Mouse (Mus musculus) mesoderm, embryonic 11.5 days (tissue): ENCODE measurements around the gene Rab22a.
A peak's percentile ranks its signal among the peaks of the same experiment; 100 is the strongest.
"Not testable (repeated sequence)": the region's sequence is repeated elsewhere in the genome, so short reads cannot be mapped to it uniquely, and the experiment has no call there.

Experiments
- DNase-seq: peaks from one replicate; pipeline ENCODE4 v3.0.0-alpha.2; 2012; ENCODE audit warnings: low read depth, low spot score

The Rab22a gene

GRCm38 (mm10) chr2:173659057-173659925, at the start of gene Rab22a:
TSS of gene Rab22a (plus strand) at chr2:173659760.
- peak; percentile 99 for DNase-seq

GRCm38 (mm10) chr2:173615378-173616081, 44.0 kb upstream of the Rab22a start:
- no peak for DNase-seq

- DNase-seq = no peak
These were observed 43.4 kb upstream of the Rab22a start for GRCm38 (mm10) chr2:173616156-173616555.

GRCm38 (mm10) chr2:173619132-173619531, 40.4 kb upstream of the Rab22a start:
- DNase-seq = no peak

DNA sequence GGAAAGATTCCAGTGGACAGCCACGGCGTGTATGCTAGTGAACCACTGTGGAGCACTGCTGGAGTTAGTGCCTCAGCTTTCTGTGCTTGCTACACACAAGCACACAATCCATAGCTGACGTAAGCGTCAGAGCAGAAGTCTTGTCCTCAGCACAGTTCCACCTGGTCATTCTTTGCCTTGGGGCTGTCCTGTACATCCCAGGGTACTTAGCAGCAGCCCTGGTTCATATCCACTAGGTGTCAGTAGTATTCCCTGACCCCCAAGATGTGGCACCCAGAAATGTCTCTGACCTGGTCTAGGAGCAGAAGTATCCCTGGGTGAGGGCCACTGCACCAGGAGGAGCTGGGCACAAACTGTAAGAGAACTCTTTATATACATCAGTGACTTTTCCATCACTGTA, 38.9 kb upstream of the Rab22a start:
- no peak for DNase-seq

DNA sequence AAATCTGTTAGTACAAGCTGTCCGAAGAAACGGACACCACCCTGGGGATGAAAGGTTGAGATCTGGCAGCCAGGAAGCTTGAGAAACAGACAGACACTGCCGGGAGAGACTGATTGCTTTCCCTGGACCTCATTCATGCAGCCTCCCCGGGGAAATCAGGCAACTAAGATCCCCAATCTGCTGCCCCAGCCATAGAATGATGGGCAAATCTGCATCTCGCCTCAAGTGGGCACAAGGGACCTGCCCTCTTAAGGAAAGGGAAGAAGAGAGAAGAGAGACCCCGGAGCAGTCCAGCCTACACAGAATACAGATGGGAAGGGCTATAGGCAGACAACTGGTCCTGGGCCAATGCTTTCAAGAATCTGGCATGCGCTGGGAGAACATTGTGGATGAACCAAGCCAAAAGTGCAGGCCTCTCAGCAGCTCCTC, 37.4 kb upstream of the Rab22a start:
- peak; percentile 48 for DNase-seq

GRCm38 (mm10) chr2:173624667-173625066, 34.9 kb upstream of the Rab22a start:
- DNase-seq = no peak

GRCm38 (mm10) chr2:173625786-173626185, 33.8 kb upstream of the Rab22a start:
- no peak for DNase-seq

DNA sequence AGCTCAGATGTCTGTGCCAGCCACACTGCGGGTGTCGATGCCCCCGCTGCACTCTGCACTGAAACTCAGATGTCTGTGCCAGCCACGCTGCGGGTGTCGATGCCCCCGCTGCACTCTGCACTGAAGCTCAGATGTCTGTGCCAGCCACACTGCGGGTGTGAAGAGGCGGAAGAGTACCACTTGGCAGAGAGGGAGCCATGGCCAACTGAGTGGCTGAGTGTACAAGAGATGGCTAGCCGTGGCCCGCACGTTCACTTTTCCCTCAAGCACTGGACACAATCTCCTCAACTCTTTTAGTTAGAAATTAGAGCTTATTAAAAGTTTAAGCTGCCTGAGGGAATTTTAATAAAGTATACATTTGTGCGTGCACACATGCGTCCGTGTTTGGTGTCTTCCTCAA, 25.5 kb upstream of the Rab22a start:
- DNase-seq = not testable (repeated sequence)

DNA sequence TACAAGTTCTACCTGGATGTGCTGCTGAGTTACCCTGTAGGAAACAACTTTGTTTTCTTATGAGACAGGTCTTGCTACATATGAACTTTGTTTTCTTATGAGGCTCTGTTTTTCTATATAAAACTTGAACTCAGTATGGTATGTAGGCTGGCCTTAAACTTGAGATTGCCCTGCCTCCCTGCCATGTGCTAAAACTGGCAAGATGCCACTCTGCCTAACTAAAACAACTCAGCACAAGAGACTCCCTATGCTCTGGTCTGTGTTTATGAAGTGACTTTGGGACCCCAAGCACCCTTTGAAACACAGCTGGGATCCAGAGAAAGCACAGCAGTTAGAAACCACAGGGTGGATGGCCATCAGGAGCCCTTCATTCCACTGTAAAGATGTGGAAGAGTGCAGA, 18.2 kb upstream of the Rab22a start:
- DNase-seq = no peak

- no peak for DNase-seq
These were observed 17.1 kb upstream of the Rab22a start for GRCm38 (mm10) chr2:173642262-173642999.

DNA sequence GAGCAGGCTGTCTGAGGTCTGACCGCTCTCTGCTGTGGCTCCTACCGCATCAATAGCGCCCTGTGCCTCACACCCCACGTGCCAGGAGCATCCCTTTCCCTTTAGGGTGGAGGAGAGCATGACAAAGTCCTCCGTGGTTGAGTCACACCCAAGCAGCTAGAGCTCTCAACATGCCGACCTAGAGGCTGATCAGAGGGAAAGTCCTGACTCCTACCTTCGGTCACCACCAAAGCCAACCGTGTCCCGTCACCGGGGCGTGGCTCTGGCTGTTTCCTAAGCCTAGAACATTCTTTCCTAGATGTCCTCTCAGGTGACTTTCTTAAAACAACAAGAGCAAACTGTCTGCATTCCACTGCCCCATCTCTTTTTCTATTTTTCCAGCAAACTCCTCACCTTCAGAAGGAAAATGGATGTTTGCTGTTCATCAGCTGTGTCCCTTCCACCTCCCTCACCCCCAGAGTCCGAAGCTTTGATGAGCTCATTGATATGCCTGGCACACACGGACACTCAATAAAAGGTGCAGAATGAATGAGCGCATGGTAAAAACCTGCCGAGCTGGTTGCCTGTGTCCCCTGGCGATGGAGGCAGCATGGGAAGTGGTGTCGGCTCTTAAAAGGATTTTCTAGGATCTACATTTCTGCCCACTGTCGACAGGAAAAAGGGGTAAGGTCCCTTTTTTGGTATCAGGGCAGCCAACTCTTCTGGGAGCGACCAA, 12.2 kb upstream of the Rab22a start:
- DNase-seq = no peak

GRCm38 (mm10) chr2:173649762-173650161, 9.8 kb upstream of the Rab22a start:
- peak; percentile 23 for DNase-seq

DNA sequence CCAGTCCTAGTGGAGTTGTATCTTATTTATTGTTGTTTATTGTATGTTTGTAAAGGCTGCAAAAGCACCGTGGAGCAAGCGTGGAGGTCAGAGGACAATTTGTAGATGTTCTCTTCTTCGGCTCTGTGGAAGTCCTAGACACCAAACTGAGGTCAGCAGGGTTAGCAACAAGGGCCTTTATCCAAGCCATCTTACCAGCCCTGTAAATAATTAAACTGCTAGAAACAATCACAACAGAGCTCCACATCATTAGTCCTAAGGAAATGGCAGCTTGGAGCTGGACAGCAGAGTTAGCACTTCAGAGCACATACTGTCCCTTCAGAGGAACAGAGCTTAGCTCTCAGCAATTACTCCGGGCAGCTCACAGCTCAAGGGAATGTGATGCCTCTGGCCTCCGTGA, 6.0 kb upstream of the Rab22a start:
- DNase-seq = no peak

DNA sequence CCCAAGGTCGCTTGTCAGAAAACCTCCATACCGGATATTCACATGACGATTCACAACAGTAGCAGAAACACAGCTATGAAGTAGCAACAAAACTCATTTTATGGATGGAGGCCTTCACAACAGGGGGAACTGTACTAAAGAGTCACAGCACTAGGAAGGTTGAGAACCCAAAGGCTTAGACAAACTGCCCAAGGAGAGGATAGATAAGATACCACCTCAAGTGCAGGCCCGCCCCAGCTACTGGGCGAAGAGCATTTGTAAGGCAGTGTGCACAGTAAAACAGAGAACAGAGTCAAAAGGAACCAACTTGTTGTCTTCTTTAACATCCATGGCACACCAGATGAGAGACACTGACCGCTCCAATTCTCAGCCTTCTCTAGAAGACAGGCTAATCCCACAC, 1.8 kb upstream of the Rab22a start:
- DNase-seq = no peak

DNA sequence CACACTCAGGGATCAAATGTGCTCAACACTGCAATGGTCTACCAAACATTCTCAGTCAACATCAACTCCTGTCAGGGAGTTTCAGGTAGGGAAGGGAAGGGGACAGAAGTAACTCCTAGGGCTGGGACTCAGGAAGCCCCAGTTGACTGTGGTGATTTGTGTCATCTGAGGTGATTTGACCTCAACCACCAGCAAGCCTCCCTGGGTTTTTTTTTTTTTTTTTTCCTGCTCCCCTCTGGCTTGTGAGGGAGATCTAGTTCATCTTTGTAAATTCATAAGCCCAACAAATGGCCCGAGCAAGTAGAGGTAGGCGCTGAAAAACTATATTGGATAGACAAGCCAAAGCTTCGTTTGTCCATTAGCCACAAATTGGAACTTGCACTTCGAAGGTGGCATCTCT, 1.0 kb upstream of the Rab22a start:
- DNase-seq = no peak

GRCm38 (mm10) chr2:173659926-173660684, 545 bp downstream of the Rab22a start:
- DNase-seq = no peak

GRCm38 (mm10) chr2:173662255-173662950, 2.8 kb downstream of the Rab22a start:
- no peak for DNase-seq

GRCm38 (mm10) chr2:173664736-173665135, 5.2 kb downstream of the Rab22a start:
- DNase-seq = no peak

DNA sequence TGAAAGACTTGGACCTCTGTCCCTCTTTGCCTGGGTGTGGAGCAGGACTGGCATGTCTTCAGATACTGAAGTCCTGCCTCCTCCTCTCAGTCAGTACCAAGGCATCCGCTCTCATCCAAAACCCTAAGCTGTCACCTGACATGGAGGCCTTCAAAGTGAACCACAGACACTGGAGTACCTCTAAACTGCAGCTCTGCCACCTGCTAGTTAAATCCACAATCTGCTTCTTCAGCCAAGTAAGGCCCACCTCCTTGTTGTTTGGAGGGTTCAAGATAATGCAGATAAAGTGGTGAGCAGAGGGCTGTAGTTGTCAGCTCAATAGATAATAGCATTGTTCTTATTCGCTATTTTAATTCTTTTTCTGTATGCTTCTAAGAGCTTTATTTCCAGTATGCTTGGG, 5.7 kb downstream of the Rab22a start:
- DNase-seq = no peak
